Mouse (Mus musculus): Measurements from ENCODE around the gene C1rb. TPM values are rescaled to one million over a fixed set of nuclear protein-coding genes. Genes with fewer than 3 reads are reported as not detected.
"Not testable (repeated sequence)": the region's sequence is repeated elsewhere in the genome, so short reads cannot be mapped to it uniquely, and the experiment has no call there.

C1rb gene
- polyA plus RNA-seq, 1 experiment from 2014 or later = not detected

GRCm38 (mm10) chr6:124547979-124548378 is 22.1 kb upstream of the C1rb start:
- H3K4me2 ChIP-seq (ENCODE audit: low read depth, low read length); H3K36me3 ChIP-seq (ENCODE audit: control insufficient read depth, insufficient read depth, low read length); H3K4me3 ChIP-seq (ENCODE audit: low read depth, low read length); H3K9ac ChIP-seq (replicated peaks; ENCODE audit: low read depth, low read length); ATAC-seq (ENCODE audit: low read depth); H3K27ac ChIP-seq (ENCODE audit: low read depth, low read length); H3K4me1 ChIP-seq (ENCODE audit: control insufficient read depth, insufficient read depth, low read length); H3K27me3 ChIP-seq (ENCODE audit: control insufficient read depth, insufficient read depth, low read length); H3K9me3 ChIP-seq (ENCODE audit: control insufficient read depth, low read length): not testable (repeated sequence)
- 93% methylated on average over 3 of the region's 3 CpGs for WGBS

GRCm38 (mm10) chr6:124549023-124549550 is 21.0 kb upstream of the C1rb start:
- H3K27ac ChIP-seq (ENCODE audit: low read depth, low read length) = no peak overlapping the region

GRCm38 (mm10) chr6:124552766-124553165 is 17.3 kb upstream of the C1rb start:
- no peak overlapping the region for H3K4me3 ChIP-seq (ENCODE audit: low read depth, low read length)
- H3K9ac ChIP-seq (replicated peaks; ENCODE audit: low read depth, low read length) = no peak overlapping the region
- no peak overlapping the region for H3K27ac ChIP-seq (ENCODE audit: low read depth, low read length)
- 77% methylated on average over 22 of the region's 22 CpGs for WGBS
- ATAC-seq (ENCODE audit: low read depth) = no peak
- H3K36me3 ChIP-seq (ENCODE audit: control insufficient read depth, insufficient read depth, low read length) = no peaks in the 10 kb centered on the region
- no peaks in the 10 kb centered on the region for H3K9me3 ChIP-seq (ENCODE audit: control insufficient read depth, low read length)
- no peak overlapping the region for H3K4me2 ChIP-seq (ENCODE audit: low read depth, low read length)
- H3K4me1 ChIP-seq (ENCODE audit: control insufficient read depth, insufficient read depth, low read length) = no peaks in the 10 kb centered on the region
- no peaks in the 10 kb centered on the region for H3K27me3 ChIP-seq (ENCODE audit: control insufficient read depth, insufficient read depth, low read length)

More at GRCm38 (mm10) chr6:124549023-124549550, 21.0 kb upstream of the C1rb start:
- WGBS = 93% methylated on average over 3 of the region's 3 CpGs
- Histone ChIP-seq H3K4me1 (ENCODE audit: control insufficient read depth, insufficient read depth, low read length) (no peaks in the 10 kb centered on the region), H3K9me3 (ENCODE audit: control insufficient read depth, low read length) (no peaks in the 10 kb centered on the region), H3K27me3 (ENCODE audit: control insufficient read depth, insufficient read depth, low read length) (no peaks in the 10 kb centered on the region), H3K4me3 (ENCODE audit: low read depth, low read length) (no peak overlapping the region), H3K4me2 (ENCODE audit: low read depth, low read length) (no peak overlapping the region), H3K36me3 (ENCODE audit: control insufficient read depth, insufficient read depth, low read length) (no peaks in the 10 kb centered on the region), H3K9ac (replicated peaks; ENCODE audit: low read depth, low read length) (no peak overlapping the region)
- ATAC-seq (ENCODE audit: low read depth) = no peak

- H3K4me2 ChIP-seq (ENCODE audit: low read depth, low read length); H3K4me1 ChIP-seq (ENCODE audit: control insufficient read depth, insufficient read depth, low read length); H3K9me3 ChIP-seq (ENCODE audit: control insufficient read depth, low read length); H3K27ac ChIP-seq (ENCODE audit: low read depth, low read length); ATAC-seq (ENCODE audit: low read depth); H3K36me3 ChIP-seq (ENCODE audit: control insufficient read depth, insufficient read depth, low read length); H3K27me3 ChIP-seq (ENCODE audit: control insufficient read depth, insufficient read depth, low read length); H3K4me3 ChIP-seq (ENCODE audit: low read depth, low read length); H3K9ac ChIP-seq (replicated peaks; ENCODE audit: low read depth, low read length): not testable (repeated sequence)
- 76% methylated on average over 2 of the region's 2 CpGs for WGBS
Observed at GRCm38 (mm10) chr6:124555956-124556355, 14.1 kb upstream of the C1rb start.

GRCm38 (mm10) chr6:124561156-124561555 is 8.9 kb upstream of the C1rb start:
- not testable (repeated sequence) for H3K9ac ChIP-seq (replicated peaks; ENCODE audit: low read depth, low read length); H3K36me3 ChIP-seq (ENCODE audit: control insufficient read depth, insufficient read depth, low read length); H3K27ac ChIP-seq (ENCODE audit: low read depth, low read length); ATAC-seq (ENCODE audit: low read depth); H3K4me3 ChIP-seq (ENCODE audit: low read depth, low read length); H3K4me2 ChIP-seq (ENCODE audit: low read depth, low read length); H3K27me3 ChIP-seq (ENCODE audit: control insufficient read depth, insufficient read depth, low read length); H3K9me3 ChIP-seq (ENCODE audit: control insufficient read depth, low read length); H3K4me1 ChIP-seq (ENCODE audit: control insufficient read depth, insufficient read depth, low read length)
- 88% methylated on average over 4 of the region's 4 CpGs for WGBS

GRCm38 (mm10) chr6:124561611-124562010 is 8.5 kb upstream of the C1rb start:
- not testable (repeated sequence) for H3K4me3 ChIP-seq (ENCODE audit: low read depth, low read length); H3K27me3 ChIP-seq (ENCODE audit: control insufficient read depth, insufficient read depth, low read length); H3K4me2 ChIP-seq (ENCODE audit: low read depth, low read length); H3K36me3 ChIP-seq (ENCODE audit: control insufficient read depth, insufficient read depth, low read length); H3K9me3 ChIP-seq (ENCODE audit: control insufficient read depth, low read length); H3K27ac ChIP-seq (ENCODE audit: low read depth, low read length); H3K9ac ChIP-seq (replicated peaks; ENCODE audit: low read depth, low read length); ATAC-seq (ENCODE audit: low read depth); H3K4me1 ChIP-seq (ENCODE audit: control insufficient read depth, insufficient read depth, low read length)
- 90% methylated on average over 1 of the region's 2 CpGs for WGBS

GRCm38 (mm10) chr6:124575155-124575678 is 5.1 kb downstream of the C1rb start:
- H3K9me3 ChIP-seq (ENCODE audit: control insufficient read depth, low read length); H3K4me2 ChIP-seq (ENCODE audit: low read depth, low read length); H3K36me3 ChIP-seq (ENCODE audit: control insufficient read depth, insufficient read depth, low read length); H3K27ac ChIP-seq (ENCODE audit: low read depth, low read length); H3K4me3 ChIP-seq (ENCODE audit: low read depth, low read length); H3K4me1 ChIP-seq (ENCODE audit: control insufficient read depth, insufficient read depth, low read length); ATAC-seq (ENCODE audit: low read depth); H3K9ac ChIP-seq (replicated peaks; ENCODE audit: low read depth, low read length); H3K27me3 ChIP-seq (ENCODE audit: control insufficient read depth, insufficient read depth, low read length): not testable (repeated sequence)
- 84% methylated on average over 3 of the region's 3 CpGs for WGBS

GRCm38 (mm10) chr6:124580155-124580554 is 10.1 kb downstream of the C1rb start:
- H3K4me3 ChIP-seq (ENCODE audit: low read depth, low read length); H3K9me3 ChIP-seq (ENCODE audit: control insufficient read depth, low read length); H3K27ac ChIP-seq (ENCODE audit: low read depth, low read length); ATAC-seq (ENCODE audit: low read depth); H3K36me3 ChIP-seq (ENCODE audit: control insufficient read depth, insufficient read depth, low read length); H3K4me1 ChIP-seq (ENCODE audit: control insufficient read depth, insufficient read depth, low read length); H3K9ac ChIP-seq (replicated peaks; ENCODE audit: low read depth, low read length); H3K27me3 ChIP-seq (ENCODE audit: control insufficient read depth, insufficient read depth, low read length); H3K4me2 ChIP-seq (ENCODE audit: low read depth, low read length): not testable (repeated sequence)
- WGBS = 88% methylated on average over 7 of the region's 7 CpGs

GRCm38 (mm10) chr6:124582231-124582630 is 12.1 kb downstream of the C1rb start:
- 79% methylated on average over 1 of the region's 1 CpGs for WGBS
- H3K9ac ChIP-seq (replicated peaks; ENCODE audit: low read depth, low read length) = no peak overlapping the region
- H3K4me3 ChIP-seq (ENCODE audit: low read depth, low read length) = no peak overlapping the region
- no peak overlapping the region for H3K27ac ChIP-seq (ENCODE audit: low read depth, low read length)
- no peak overlapping the region for H3K4me2 ChIP-seq (ENCODE audit: low read depth, low read length)
- no peaks in the 10 kb centered on the region for H3K9me3 ChIP-seq (ENCODE audit: control insufficient read depth, low read length)
- no peaks in the 10 kb centered on the region for H3K36me3 ChIP-seq (ENCODE audit: control insufficient read depth, insufficient read depth, low read length)
- H3K27me3 ChIP-seq (ENCODE audit: control insufficient read depth, insufficient read depth, low read length) = no peaks in the 10 kb centered on the region
- no peak for ATAC-seq (ENCODE audit: low read depth)
- no peaks in the 10 kb centered on the region for H3K4me1 ChIP-seq (ENCODE audit: control insufficient read depth, insufficient read depth, low read length)

Data from neural tube, embryonic 14.5 days (tissue).